ENCODE assay signal across 11 mouse cellular contexts in the genomic region with DNA sequence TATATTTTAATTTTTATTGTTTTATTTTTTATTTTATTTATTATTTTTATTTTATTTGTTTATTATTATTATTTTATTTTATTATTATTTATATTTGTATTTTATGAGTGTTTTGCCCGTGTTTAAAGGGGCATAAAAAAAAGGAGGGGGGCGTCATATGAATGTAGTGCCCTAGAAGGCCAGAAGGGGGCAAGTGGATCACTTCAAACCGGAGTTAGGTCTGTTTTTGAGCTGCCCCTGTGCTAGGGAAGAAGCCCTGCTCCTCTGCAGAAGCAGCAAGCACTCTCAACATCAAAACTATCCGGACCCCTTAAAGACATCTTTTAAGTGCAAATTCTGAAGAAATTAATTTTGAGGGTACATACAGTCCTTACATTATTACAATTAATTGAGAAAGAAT. TPM values are rescaled to one million over a fixed set of nuclear protein-coding genes. Genes with fewer than 3 reads are reported as not detected.
DNase-seq lines count a peak whose midpoint lies in the region; ATAC-seq and TF ChIP-seq lines count a peak whose summit lies in the region.
"Had no signal": no experiment of that assay in that cellular context is flagged by ENCODE, and none has a peak within 500 bp of the region (broad histone marks: within the 10 kb centered on the region; RNA-seq: fewer than 3 reads in every experiment).

No protein-coding gene starts in this region.

- no peak for TF ChIP-seq POLR2A in heart, adult 2 months (IDR thresholded peaks at IDR 0.05; ENCODE audit: insufficient read depth, low read depth, low read length)

- no peak for ATAC-seq in heart, embryonic 11.5 days (replicated peaks; ENCODE audit: insufficient number of reproducible peaks, low FRiP score, low TSS enrichment)
- ATAC-seq in lung, embryonic 14.5 days (ENCODE audit: insufficient read depth), result no peak
- ATAC-seq in common myeloid progenitor, adult 5-6 weeks (replicated peaks; ENCODE audit: low read depth, poor library complexity, severe bottlenecking), result peak; percentile 94

- no peaks in the 10 kb centered on the region for H3K4me1 ChIP-seq in heart, adult 2 months (ENCODE audit: control insufficient read depth, insufficient read depth, low read length)
- no peaks in the 10 kb centered on the region for H3K4me1 ChIP-seq in heart, embryonic 11.5 days (ENCODE audit: control insufficient read depth, insufficient read depth, low read length)
- H3K4me1 ChIP-seq in lung, embryonic 14.5 days (ENCODE audit: insufficient read depth), result no peaks in the 10 kb centered on the region
- H3K4me1 ChIP-seq: heart, embryonic 13.5 days; limb, embryonic 12.5 days had no signal

- TF ChIP-seq EP300 in heart, adult 2 months (IDR thresholded peaks at IDR 0.05; ENCODE audit: insufficient read depth, low read depth, low read length), result no peak

- no peak for DNase-seq in heart, adult 2 months
- peak; percentile 67 for DNase-seq in lung, embryonic 14.5 days
- no peak for DNase-seq in lung, postnatal 25 days (ENCODE audit: low spot score)
- peak; percentile 65 for DNase-seq in retina, embryonic 14.5 days (ENCODE audit: low spot score)
- DNase-seq in spleen, adult 18-20 months, result no peak
- no peak for DNase-seq in adrenal gland, adult 2 months

- intact Hi-C loops in heart, adult 2 months (cut with DNase I), result no loop called here

- H3K36me3 ChIP-seq in heart, adult 2 months (ENCODE audit: control insufficient read depth, insufficient read depth, low read length), result no peaks in the 10 kb centered on the region
- no peaks in the 10 kb centered on the region for H3K36me3 ChIP-seq in heart, embryonic 11.5 days (ENCODE audit: control insufficient read depth, insufficient read depth, low read length)
- no peaks in the 10 kb centered on the region for H3K36me3 ChIP-seq in lung, embryonic 14.5 days (ENCODE audit: insufficient read depth)
- H3K36me3 ChIP-seq: heart, embryonic 13.5 days; limb, embryonic 12.5 days had no signal

- WGBS in heart, adult 2 months, result 12% methylated on average over 4 of the region's 4 CpGs
- WGBS in heart, embryonic 11.5 days (ENCODE audit: insufficient replicate concordance), result 9% methylated on average over 4 of the region's 4 CpGs
- 14% methylated on average over 4 of the region's 4 CpGs for WGBS in lung, embryonic 14.5 days

- H3K4me3 ChIP-seq in heart, adult 2 months, result no peak overlapping the region
- no peak overlapping the region for H3K4me3 ChIP-seq in heart, embryonic 11.5 days (ENCODE audit: low read depth, low read length)
- no peak overlapping the region for H3K4me3 ChIP-seq in lung, embryonic 14.5 days (ENCODE audit: low read depth, low read length)
- H3K4me3 ChIP-seq: heart, embryonic 13.5 days; limb, embryonic 12.5 days had no signal

- TF ChIP-seq CTCF in heart, adult 2 months (IDR thresholded peaks at IDR 0.05), result peak; percentile 59
- TF ChIP-seq CTCF in lung, embryonic 14.5 days (IDR thresholded peaks at IDR 0.05; ENCODE audit: low read depth), result peak; percentile 50

- no peak overlapping the region for H3K27ac ChIP-seq in heart, adult 2 months
- H3K27ac ChIP-seq in heart, embryonic 11.5 days (ENCODE audit: low read depth, low read length), result no peak overlapping the region
- H3K27ac ChIP-seq in lung, embryonic 14.5 days (ENCODE audit: low read depth), result no peak overlapping the region
- H3K27ac ChIP-seq: heart, embryonic 13.5 days; limb, embryonic 12.5 days had no signal

- H3K4me2 ChIP-seq in heart, embryonic 11.5 days, result no peak overlapping the region
- no peak overlapping the region for H3K4me2 ChIP-seq in lung, embryonic 14.5 days
- H3K4me2 ChIP-seq: heart, embryonic 13.5 days; limb, embryonic 12.5 days had no signal

- H3K9ac ChIP-seq in heart, adult 2 months (ENCODE audit: low read depth, low read length), result no peak overlapping the region
- no peak overlapping the region for H3K9ac ChIP-seq in heart, embryonic 11.5 days (ENCODE audit: low read depth, low read length)
- no peak overlapping the region for H3K9ac ChIP-seq in lung, embryonic 14.5 days
- H3K9ac ChIP-seq: heart, embryonic 13.5 days; limb, embryonic 12.5 days had no signal

- H3K79me2 ChIP-seq in heart, adult 2 months (replicated peaks; ENCODE audit: control insufficient read depth, insufficient read depth, low read length), result no peaks in the 10 kb centered on the region

- H3K27me3 ChIP-seq in heart, adult 2 months (ENCODE audit: control insufficient read depth, insufficient read depth, low read length), result no peaks in the 10 kb centered on the region
- H3K27me3 ChIP-seq in heart, embryonic 11.5 days (ENCODE audit: control insufficient read depth, insufficient read depth, low read length), result no peaks in the 10 kb centered on the region
- no peaks in the 10 kb centered on the region for H3K27me3 ChIP-seq in lung, embryonic 14.5 days (ENCODE audit: insufficient read depth, low read length)
- H3K27me3 ChIP-seq: heart, embryonic 13.5 days; limb, embryonic 12.5 days had no signal

- no peaks in the 10 kb centered on the region for H3K9me3 ChIP-seq in heart, embryonic 11.5 days (replicated peaks; ENCODE audit: control insufficient read depth, low read length)
- no peaks in the 10 kb centered on the region for H3K9me3 ChIP-seq in lung, embryonic 14.5 days (ENCODE audit: low read depth, low read length)
- H3K9me3 ChIP-seq: heart, embryonic 13.5 days; limb, embryonic 12.5 days had no signal

RNA-seq across cellular contexts. Expression of a gene that starts 10.7 kb away (rescaled TPM):
- not detected for total RNA-seq in heart, adult 2 months (2021)
- not detected in 2 replicates for polyA plus RNA-seq in heart, adult 2 months (2012; rRNA removed)
- polyA plus RNA-seq in heart, embryonic 11.5 days (2014; fragmentation: Nextera tagmentation; extraction: Ambion mirVana), result not detected in 2 replicates
- polyA plus RNA-seq in lung, embryonic 14.5 days (2014; fragmentation: Nextera tagmentation; extraction: Ambion mirVana), result not detected in 2 replicates
- total RNA-seq in common myeloid progenitor, adult 5-6 weeks (2017), result not detected in 2 replicates
- not detected for total RNA-seq in adrenal gland, adult 2 months (2021)
- not detected in 2 replicates for polyA plus RNA-seq in adrenal gland, adult 2 months (2012; rRNA removed)
- polyA plus RNA-seq: heart, embryonic 13.5 days; limb, embryonic 12.5 days; stomach, embryonic 14.5 days had no signal

RNA-seq across cellular contexts. Expression of a gene that starts 23.3 kb away (rescaled TPM):
- total RNA-seq in heart, adult 2 months (2021), result 10 to 100 TPM; 12.8 to 13.7 TPM
- 10.7 and 17.0 TPM in 2 replicates for polyA plus RNA-seq in heart, adult 2 months (2012; rRNA removed)
- 5.1 and 7.5 TPM in 2 replicates for polyA plus RNA-seq in heart, embryonic 11.5 days (2014; fragmentation: Nextera tagmentation; extraction: Ambion mirVana)
- polyA plus RNA-seq in lung, embryonic 14.5 days (2014; fragmentation: Nextera tagmentation; extraction: Ambion mirVana), result 20.3 and 21.2 TPM in 2 replicates
- total RNA-seq in common myeloid progenitor, adult 5-6 weeks (2017), result 6.4 and 7.1 TPM in 2 replicates
- total RNA-seq in adrenal gland, adult 2 months (2021), result 10 to 100 TPM; 17.0 to 18.2 TPM
- 6.7 and 7.8 TPM in 2 replicates for polyA plus RNA-seq in adrenal gland, adult 2 months (2012; rRNA removed)

RNA-seq across cellular contexts. Expression of a gene that starts 29.2 kb away (rescaled TPM):
- not detected for total RNA-seq in heart, adult 2 months (2021)
- polyA plus RNA-seq in heart, adult 2 months (2012; rRNA removed), result not detected in 2 replicates
- not detected in 2 replicates for polyA plus RNA-seq in heart, embryonic 11.5 days (2014; fragmentation: Nextera tagmentation; extraction: Ambion mirVana)
- polyA plus RNA-seq in lung, embryonic 14.5 days (2014; fragmentation: Nextera tagmentation; extraction: Ambion mirVana), result not detected in 2 replicates
- total RNA-seq in common myeloid progenitor, adult 5-6 weeks (2017), result not detected in 2 replicates
- total RNA-seq in adrenal gland, adult 2 months (2021), result not detected
- not detected in 2 replicates for polyA plus RNA-seq in adrenal gland, adult 2 months (2012; rRNA removed)
- polyA plus RNA-seq: heart, embryonic 13.5 days; limb, embryonic 12.5 days; stomach, embryonic 14.5 days had no signal

RNA-seq across cellular contexts. Expression of a gene that starts 45.1 kb away (rescaled TPM):
- not detected for total RNA-seq in heart, adult 2 months (2021)
- not detected in 2 replicates for polyA plus RNA-seq in heart, adult 2 months (2012; rRNA removed)
- not detected in 2 replicates for polyA plus RNA-seq in heart, embryonic 11.5 days (2014; fragmentation: Nextera tagmentation; extraction: Ambion mirVana)
- polyA plus RNA-seq in lung, embryonic 14.5 days (2014; fragmentation: Nextera tagmentation; extraction: Ambion mirVana), result not detected in 2 replicates
- total RNA-seq in common myeloid progenitor, adult 5-6 weeks (2017), result not detected in 2 replicates
- not detected for total RNA-seq in adrenal gland, adult 2 months (2021)
- not detected in 2 replicates for polyA plus RNA-seq in adrenal gland, adult 2 months (2012; rRNA removed)
- polyA plus RNA-seq: heart, embryonic 13.5 days; limb, embryonic 12.5 days; stomach, embryonic 14.5 days had no signal

Comparison
In these comparisons a context has a peak if more than half of its experiments do, and no peak if none do; other contexts are left out.
1. DNase-seq: peak in lung, embryonic 14.5 days (single experiment) and retina, embryonic 14.5 days (single experiment); none in heart, adult 2 months (0 of 2), lung, postnatal 25 days (single experiment), spleen, adult 18-20 months (0 of 2) and adrenal gland, adult 2 months (single experiment).